Mouse (Mus musculus): Measurements from ENCODE around the gene Neu4. TPM values are rescaled to one million over a fixed set of nuclear protein-coding genes. Genes with fewer than 3 reads are reported as not detected.
"Not testable (repeated sequence)": the region's sequence is repeated elsewhere in the genome, so short reads cannot be mapped to it uniquely, and the experiment has no call there.

The Neu4 gene
- total and polyA plus RNA-seq, 2 experiments from 2014 or later = 1.1 to 2.2 TPM

DNA sequence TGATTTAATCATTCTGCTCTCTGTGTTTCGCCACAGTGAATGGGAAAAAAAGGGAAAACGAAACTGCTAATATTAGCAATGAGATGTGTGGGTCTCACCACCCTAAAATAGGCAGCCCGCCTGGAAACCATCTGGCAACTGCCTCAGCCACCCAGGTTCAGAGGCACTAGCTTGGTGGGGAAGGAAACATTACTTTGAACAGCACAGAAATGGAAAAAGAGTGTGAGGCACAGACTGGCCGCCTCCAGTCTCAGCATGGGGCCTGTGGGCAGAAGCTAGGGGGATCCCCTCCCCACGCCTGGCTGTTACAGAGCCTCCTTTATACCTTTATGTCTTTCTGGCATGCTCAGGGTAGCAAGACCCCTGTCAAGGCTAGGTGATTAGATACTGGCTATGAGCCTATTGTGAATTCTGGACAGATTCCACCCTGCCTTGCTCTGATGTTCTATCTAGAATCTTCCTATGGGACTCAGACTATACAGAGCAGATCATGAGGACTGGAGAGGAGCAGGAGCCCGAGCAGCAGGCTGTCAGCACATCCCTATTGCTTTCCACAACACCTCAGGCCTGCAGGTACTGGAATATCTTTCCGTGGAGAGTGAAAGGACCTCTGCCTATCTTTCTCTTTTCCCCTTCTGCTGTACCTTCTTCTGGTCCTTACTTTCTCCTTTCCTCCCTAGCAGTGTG, 33.4 kb downstream of the Neu4 start:
- peak; percentile 35; the same call in 1 of the 2 replicates for ATAC-seq
- Histone ChIP-seq H3K4me1 (ENCODE audit: insufficient read depth, low read length) (no peaks in the 10 kb centered on the region), H3K4me2 (ENCODE audit: low read depth, low read length) (no peak overlapping the region), H3K27ac (no peak overlapping the region), H3K36me3 (ENCODE audit: insufficient read depth, low read length) (no peaks in the 10 kb centered on the region), H3K9me3 (ENCODE audit: low read length) (no peaks in the 10 kb centered on the region), H3K4me3 (ENCODE audit: low read length) (no peak overlapping the region), H3K9ac (replicated peaks; ENCODE audit: low read length) (no peak overlapping the region; the same call in 1 of the 2 replicates), H3K27me3 (ENCODE audit: insufficient read depth, low read length) (no peaks in the 10 kb centered on the region)
- DNase-seq (ENCODE audit: low spot score) = no peak
- no peak for TF ChIP-seq CTCF (IDR thresholded peaks at IDR 0.05; ENCODE audit: low read depth)
- 65% methylated on average over 7 of the region's 7 CpGs for WGBS

DNA sequence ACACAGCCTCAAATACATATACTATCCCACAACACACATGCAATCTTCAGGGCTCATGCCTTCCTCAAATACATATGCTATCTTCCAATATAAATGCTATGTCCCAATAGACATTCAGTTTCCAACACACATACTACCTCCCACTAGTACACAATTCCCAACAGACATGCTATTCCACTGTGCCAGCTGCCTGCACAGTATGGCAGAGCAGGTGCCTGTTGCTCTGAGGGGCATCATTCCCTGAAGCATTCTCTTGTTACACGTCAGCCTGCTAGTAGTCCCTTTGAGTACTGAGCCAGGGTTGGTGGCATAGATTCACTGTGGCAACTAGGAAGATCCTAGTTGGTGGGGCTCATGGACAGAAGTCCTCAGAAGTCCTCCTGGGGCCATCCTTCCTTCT, 34.2 kb downstream of the Neu4 start:
- no peak overlapping the region for H3K27ac ChIP-seq
- H3K9ac ChIP-seq (replicated peaks; ENCODE audit: low read length) = no peak overlapping the region
- ATAC-seq = no peak
- H3K36me3 ChIP-seq (ENCODE audit: insufficient read depth, low read length) = no peaks in the 10 kb centered on the region
- no peak for TF ChIP-seq CTCF (IDR thresholded peaks at IDR 0.05; ENCODE audit: low read depth)
- H3K9me3 ChIP-seq (ENCODE audit: low read length) = no peaks in the 10 kb centered on the region
- WGBS = 69% methylated on average over 1 of the region's 1 CpGs
- no peak for DNase-seq (ENCODE audit: low spot score)
- H3K4me1 ChIP-seq (ENCODE audit: insufficient read depth, low read length) = no peaks in the 10 kb centered on the region
- no peak overlapping the region for H3K4me3 ChIP-seq (ENCODE audit: low read length)
- no peaks in the 10 kb centered on the region for H3K27me3 ChIP-seq (ENCODE audit: insufficient read depth, low read length)
- no peak overlapping the region for H3K4me2 ChIP-seq (ENCODE audit: low read depth, low read length)

DNA sequence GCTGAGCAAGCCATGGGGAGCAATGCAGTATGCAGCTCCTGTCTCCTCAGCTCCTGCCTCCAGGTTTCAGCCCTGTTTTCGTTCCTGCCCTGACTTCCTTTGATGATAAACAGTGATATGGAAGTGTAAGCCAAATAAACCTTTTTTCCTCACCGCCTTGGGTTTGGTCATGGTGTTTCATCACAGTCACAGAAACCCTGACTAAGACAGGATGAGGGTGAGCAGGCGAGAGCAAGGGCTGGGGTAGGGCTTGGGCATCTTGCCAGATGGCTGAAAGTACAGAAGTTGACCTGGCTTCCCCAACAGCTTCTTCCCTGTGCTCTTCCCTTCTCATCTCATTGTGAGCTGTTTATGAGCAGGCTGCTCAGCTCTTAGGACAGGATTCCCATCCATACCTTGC, 35.7 kb downstream of the Neu4 start:
- Histone ChIP-seq H3K36me3 (ENCODE audit: insufficient read depth, low read length) (no peaks in the 10 kb centered on the region), H3K9me3 (ENCODE audit: low read length) (no peaks in the 10 kb centered on the region), H3K4me3 (ENCODE audit: low read length) (no peak overlapping the region), H3K4me1 (ENCODE audit: insufficient read depth, low read length) (no peaks in the 10 kb centered on the region), H3K9ac (replicated peaks; ENCODE audit: low read length) (no peak overlapping the region), H3K27me3 (ENCODE audit: insufficient read depth, low read length) (no peaks in the 10 kb centered on the region), H3K27ac (no peak overlapping the region), H3K4me2 (ENCODE audit: low read depth, low read length) (no peak overlapping the region)
- ATAC-seq (no peak), DNase-seq (ENCODE audit: low spot score) (no peak)
- no peak for TF ChIP-seq CTCF (IDR thresholded peaks at IDR 0.05; ENCODE audit: low read depth)
- WGBS = 80% methylated on average over 3 of the region's 3 CpGs

- Histone ChIP-seq H3K27ac (no peak overlapping the region), H3K4me3 (ENCODE audit: low read length) (no peak overlapping the region), H3K4me2 (ENCODE audit: low read depth, low read length) (no peak overlapping the region), H3K36me3 (ENCODE audit: insufficient read depth, low read length) (no peaks in the 10 kb centered on the region), H3K9me3 (ENCODE audit: low read length) (no peaks in the 10 kb centered on the region), H3K27me3 (ENCODE audit: insufficient read depth, low read length) (no peaks in the 10 kb centered on the region), H3K9ac (replicated peaks; ENCODE audit: low read length) (no peak overlapping the region), H3K4me1 (ENCODE audit: insufficient read depth, low read length) (no peaks in the 10 kb centered on the region)
- ATAC-seq (no peak), DNase-seq (ENCODE audit: low spot score) (no peak)
- no peak for TF ChIP-seq CTCF (IDR thresholded peaks at IDR 0.05; ENCODE audit: low read depth)
- WGBS = 98% methylated on average over 2 of the region's 2 CpGs
Measured at GRCm38 (mm10) chr1:94057401-94057800, 37.1 kb downstream of the Neu4 start.

- ATAC-seq; H3K27me3 ChIP-seq (ENCODE audit: insufficient read depth, low read length); DNase-seq (ENCODE audit: low spot score); H3K4me3 ChIP-seq (ENCODE audit: low read length); H3K27ac ChIP-seq; H3K4me1 ChIP-seq (ENCODE audit: insufficient read depth, low read length); H3K9ac ChIP-seq (replicated peaks; ENCODE audit: low read length); H3K36me3 ChIP-seq (ENCODE audit: insufficient read depth, low read length); H3K4me2 ChIP-seq (ENCODE audit: low read depth, low read length); H3K9me3 ChIP-seq (ENCODE audit: low read length): not testable (repeated sequence)
- WGBS = 69% methylated on average over 1 of the region's 1 CpGs
Measured at GRCm38 (mm10) chr1:94058281-94058680, 38.0 kb downstream of the Neu4 start.

GRCm38 (mm10) chr1:94074756-94075155, 54.5 kb downstream of the Neu4 start:
- Histone ChIP-seq H3K4me2 (ENCODE audit: low read depth, low read length) (no peak overlapping the region), H3K4me1 (ENCODE audit: insufficient read depth, low read length) (no peaks in the 10 kb centered on the region)
- 87% methylated on average over 6 of the region's 6 CpGs for WGBS

DNA sequence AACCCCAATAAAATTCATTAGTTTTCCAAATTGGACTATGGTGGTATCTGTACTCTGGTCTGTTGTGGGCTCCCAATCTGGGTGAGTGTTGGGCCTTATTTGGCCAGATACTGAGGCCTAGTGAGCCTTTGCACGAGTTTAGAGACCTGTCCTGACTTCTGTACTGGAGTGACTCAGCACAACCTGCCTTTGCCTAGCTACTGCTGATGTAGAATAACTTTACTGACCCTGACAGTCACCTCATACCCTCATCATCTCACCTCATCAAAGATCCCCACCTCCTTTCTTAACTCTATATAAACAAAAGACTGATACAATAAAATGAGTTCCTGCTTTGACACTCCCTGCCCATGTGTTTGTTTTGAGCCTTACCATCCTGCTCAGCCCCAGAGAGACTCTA, 56.5 kb downstream of the Neu4 start:
- H3K9ac ChIP-seq (replicated peaks; ENCODE audit: low read length) = no peak overlapping the region
- no peak overlapping the region for H3K4me2 ChIP-seq (ENCODE audit: low read depth, low read length)
- no peaks in the 10 kb centered on the region for H3K27me3 ChIP-seq (ENCODE audit: insufficient read depth, low read length)
- no peak overlapping the region for H3K27ac ChIP-seq
- 46% methylated on average over 1 of the region's 1 CpGs for WGBS
- H3K36me3 ChIP-seq (ENCODE audit: insufficient read depth, low read length) = no peaks in the 10 kb centered on the region
- H3K4me1 ChIP-seq (ENCODE audit: insufficient read depth, low read length) = no peaks in the 10 kb centered on the region
- DNase-seq (ENCODE audit: low spot score) = no peak
- H3K9me3 ChIP-seq (ENCODE audit: low read length) = no peaks in the 10 kb centered on the region
- no peak for ATAC-seq
- TF ChIP-seq CTCF (IDR thresholded peaks at IDR 0.05; ENCODE audit: low read depth) = no peak
- no peak overlapping the region for H3K4me3 ChIP-seq (ENCODE audit: low read length)

More at GRCm38 (mm10) chr1:94074756-94075155, 54.5 kb downstream of the Neu4 start:
- Histone ChIP-seq H3K9me3 (ENCODE audit: low read length) (no peaks in the 10 kb centered on the region), H3K36me3 (ENCODE audit: insufficient read depth, low read length) (no peaks in the 10 kb centered on the region), H3K4me3 (ENCODE audit: low read length) (no peak overlapping the region), H3K27ac (no peak overlapping the region), H3K9ac (replicated peaks; ENCODE audit: low read length) (no peak overlapping the region), H3K27me3 (ENCODE audit: insufficient read depth, low read length) (no peaks in the 10 kb centered on the region)
- DNase-seq (ENCODE audit: low spot score) (no peak), ATAC-seq (no peak)
- no peak for TF ChIP-seq CTCF (IDR thresholded peaks at IDR 0.05; ENCODE audit: low read depth)

Other genes with a start within 250 kb of the Neu4 start
- gene Dtymk, start 218.5 kb upstream of the Neu4 start, total RNA-seq (2014; rRNA removed) = 74.4 and 76.0 TPM in 2 replicates
- 129 and 136 TPM in 2 replicates for gene Dtymk, start 218.5 kb upstream of the Neu4 start, polyA plus RNA-seq (2015; fragmentation: Nextera tagmentation; extraction: Ambion mirVana)
- gene Ing5, start 216.5 kb upstream of the Neu4 start, total RNA-seq (2014; rRNA removed) = 9.4 and 9.9 TPM in 2 replicates
- 7.0 and 7.1 TPM in 2 replicates for gene Ing5, start 216.5 kb upstream of the Neu4 start, polyA plus RNA-seq (2015; fragmentation: Nextera tagmentation; extraction: Ambion mirVana)
- 13.6 and 23.6 TPM in 2 replicates for gene D2hgdh, start 195.5 kb upstream of the Neu4 start, total RNA-seq (2014; rRNA removed)
- gene D2hgdh, start 195.5 kb upstream of the Neu4 start, polyA plus RNA-seq (2015; fragmentation: Nextera tagmentation; extraction: Ambion mirVana) = 12.0 and 13.0 TPM in 2 replicates
- not detected in 2 replicates for gene Gal3st2, start 159.1 kb upstream of the Neu4 start, total RNA-seq (2014; rRNA removed)
- gene Gal3st2, start 159.1 kb upstream of the Neu4 start, polyA plus RNA-seq (2015; fragmentation: Nextera tagmentation; extraction: Ambion mirVana) = 0.06 TPM in 1 of 2 replicates, not detected in the other
- gene Gal3st2b, start 102.1 kb upstream of the Neu4 start, total RNA-seq (2014; rRNA removed) = not detected in 2 replicates
- gene Gal3st2b, start 102.1 kb upstream of the Neu4 start, polyA plus RNA-seq (2015; fragmentation: Nextera tagmentation; extraction: Ambion mirVana) = 0.13 TPM in 1 of 2 replicates, not detected in the other
- gene Gal3st2c, start 29.9 kb upstream of the Neu4 start, total RNA-seq (2014; rRNA removed) = not detected in 2 replicates
- not detected in 2 replicates for gene Gal3st2c, start 29.9 kb upstream of the Neu4 start, polyA plus RNA-seq (2015; fragmentation: Nextera tagmentation; extraction: Ambion mirVana)
- gene Pdcd1, start 32.1 kb downstream of the Neu4 start, total RNA-seq (2014; rRNA removed) = not detected in 2 replicates
- gene Pdcd1, start 32.1 kb downstream of the Neu4 start, polyA plus RNA-seq (2015; fragmentation: Nextera tagmentation; extraction: Ambion mirVana) = not detected in 2 replicates